Mouse (Mus musculus): ENCODE results near the gene Mmp28. TPM values are rescaled to one million over a fixed set of nuclear protein-coding genes. Genes with fewer than 3 reads are reported as not detected.

Gene Mmp28
- polyA plus RNA-seq, 1 experiment from 2014 or later, result 3.1 TPM

GRCm38 (mm10) chr11:83457912-83458601 is 4.8 kb downstream of the Mmp28 start:
- Histone ChIP-seq H3K36me3 (no peaks in the 10 kb centered on the region), H3K27ac (0 out of 2 replicates have a peak overlapping the region, but pooled peaks have one; percentile 16), H3K4me3 (no peak overlapping the region), H3K27me3 (ENCODE audit: insufficient read depth, poor library complexity, severe bottlenecking) (peaks cover 48% of the 10 kb centered on the region), H3K4me1 (peaks cover 51% of the 10 kb centered on the region), H3K9me3 (no peaks in the 10 kb centered on the region)
- 61% methylated on average over 9 of the region's 9 CpGs for WGBS
- DNase-seq (ENCODE audit: low spot score), result no peak

- no peak for DNase-seq (ENCODE audit: low spot score)
- H3K27me3 ChIP-seq (ENCODE audit: insufficient read depth, poor library complexity, severe bottlenecking), result peaks cover 40% of the 10 kb centered on the region
- H3K27ac ChIP-seq, result 0 out of 2 replicates have a peak overlapping the region, but pooled peaks have one; percentile 16
- no peaks in the 10 kb centered on the region for H3K9me3 ChIP-seq
- H3K36me3 ChIP-seq, result no peaks in the 10 kb centered on the region
- WGBS, result 30% methylated on average over 7 of the region's 7 CpGs
- no peak overlapping the region for H3K4me3 ChIP-seq
- H3K4me1 ChIP-seq, result peaks cover 45% of the 10 kb centered on the region
These were observed 5.6 kb downstream of the Mmp28 start for GRCm38 (mm10) chr11:83457257-83457656.

DNA sequence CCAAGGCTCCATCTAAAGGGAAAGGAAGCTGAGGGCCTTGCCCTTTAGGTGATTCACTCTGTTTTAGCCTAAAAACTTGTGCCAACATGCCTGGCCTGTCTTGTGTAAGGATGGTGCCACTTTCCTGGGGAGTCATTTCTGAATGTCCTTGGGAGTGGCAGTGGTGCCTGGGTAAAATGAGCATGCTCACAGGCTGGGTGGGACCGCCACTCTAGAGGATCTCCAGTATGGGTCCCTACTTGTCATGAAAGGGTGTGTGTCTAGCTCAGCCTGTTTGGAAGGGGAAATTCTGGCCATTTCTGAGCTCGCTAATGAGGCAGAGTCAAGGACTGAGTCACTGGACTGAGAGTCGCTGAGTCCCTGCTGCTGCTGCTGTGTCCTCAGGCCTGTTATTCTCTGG is 7.3 kb downstream of the Mmp28 start:
- H3K9me3 ChIP-seq, result no peaks in the 10 kb centered on the region
- H3K4me3 ChIP-seq, result no peak overlapping the region
- H3K27me3 ChIP-seq (ENCODE audit: insufficient read depth, poor library complexity, severe bottlenecking), result peaks cover 25% of the 10 kb centered on the region
- H3K27ac ChIP-seq, result peak overlapping the region; percentile 57; the same call in 1 of the 2 replicates
- DNase-seq (ENCODE audit: low spot score), result no peak
- H3K4me1 ChIP-seq, result peaks cover 40% of the 10 kb centered on the region
- H3K36me3 ChIP-seq, result no peaks in the 10 kb centered on the region
- 77% methylated on average over 3 of the region's 3 CpGs for WGBS

GRCm38 (mm10) chr11:83454548-83454947 is 8.3 kb downstream of the Mmp28 start:
- Histone ChIP-seq H3K4me1 (peaks cover 49% of the 10 kb centered on the region), H3K4me3 (no peak overlapping the region), H3K36me3 (no peaks in the 10 kb centered on the region), H3K27me3 (ENCODE audit: insufficient read depth, poor library complexity, severe bottlenecking) (peaks cover 14% of the 10 kb centered on the region; the same call in 1 of the 2 replicates), H3K9me3 (no peaks in the 10 kb centered on the region), H3K27ac (peak overlapping the region; percentile 47; the same call in 1 of the 2 replicates)
- DNase-seq (ENCODE audit: low spot score), result no peak
- 4% methylated on average over 4 of the region's 4 CpGs for WGBS

DNA sequence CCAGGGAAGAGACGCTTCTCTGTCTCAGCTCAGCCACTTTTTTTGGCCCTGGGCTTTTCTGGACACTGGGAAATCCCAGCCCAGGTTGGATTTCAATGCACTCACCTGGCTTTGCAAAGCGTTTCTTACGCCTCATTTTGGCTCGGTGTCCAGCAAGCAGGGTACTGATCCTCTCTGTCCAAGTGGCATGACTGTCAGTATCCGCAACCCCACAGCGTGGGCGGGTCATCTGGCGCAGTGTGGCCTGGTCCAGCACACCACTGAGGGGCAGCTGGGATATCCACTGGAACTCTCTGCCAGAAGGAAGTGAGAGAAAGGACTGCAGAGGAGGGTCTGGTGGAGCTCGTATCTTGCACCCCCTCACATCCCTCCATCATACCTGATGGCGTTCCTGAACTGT is 11.6 kb downstream of the Mmp28 start:
- H3K27ac ChIP-seq, result no peak overlapping the region
- no peak for DNase-seq (ENCODE audit: low spot score)
- H3K27me3 ChIP-seq (ENCODE audit: insufficient read depth, poor library complexity, severe bottlenecking), result peaks cover 14% of the 10 kb centered on the region
- no peaks in the 10 kb centered on the region for H3K36me3 ChIP-seq
- no peaks in the 10 kb centered on the region for H3K9me3 ChIP-seq
- WGBS, result 83% methylated on average over 10 of the region's 10 CpGs
- H3K4me1 ChIP-seq, result peaks cover 59% of the 10 kb centered on the region
- H3K4me3 ChIP-seq, result no peak overlapping the region

- no peak for DNase-seq (ENCODE audit: low spot score)
- Histone ChIP-seq H3K36me3 (no peaks in the 10 kb centered on the region), H3K4me3 (no peak overlapping the region), H3K4me1 (peaks cover 54% of the 10 kb centered on the region), H3K27ac (peak overlapping the region; percentile 37; the same call in 1 of the 2 replicates), H3K9me3 (no peaks in the 10 kb centered on the region), H3K27me3 (ENCODE audit: insufficient read depth, poor library complexity, severe bottlenecking) (peaks cover 19% of the 10 kb centered on the region)
- 44% methylated on average over 1 of the region's 1 CpGs for WGBS
These were observed 12.3 kb downstream of the Mmp28 start for GRCm38 (mm10) chr11:83450550-83450949.

- Histone ChIP-seq H3K27ac (peak overlapping the region; percentile 79), H3K27me3 (ENCODE audit: insufficient read depth, poor library complexity, severe bottlenecking) (peaks cover 28% of the 10 kb centered on the region), H3K36me3 (no peaks in the 10 kb centered on the region), H3K4me3 (no peak overlapping the region), H3K9me3 (no peaks in the 10 kb centered on the region), H3K4me1 (peaks cover 51% of the 10 kb centered on the region)
- no peak for DNase-seq (ENCODE audit: low spot score)
- 29% methylated on average over 4 of the region's 4 CpGs for WGBS
These were observed 13.6 kb downstream of the Mmp28 start for GRCm38 (mm10) chr11:83449298-83449697.

DNA sequence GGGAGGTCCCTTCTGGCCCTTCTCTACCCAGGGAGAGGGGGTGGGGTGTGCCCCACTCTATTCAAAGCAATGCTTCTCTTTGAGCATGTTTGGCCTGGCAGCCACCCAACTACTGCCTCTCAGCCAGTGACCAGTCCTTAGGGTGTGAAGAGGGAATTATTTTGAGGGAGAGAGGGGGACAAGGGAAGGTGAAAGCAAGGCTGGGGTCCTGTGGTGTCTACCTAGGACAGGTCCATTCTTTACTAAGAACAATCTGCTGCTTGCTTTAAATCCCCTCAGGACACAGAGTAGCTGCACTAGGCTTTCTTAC is 14.0 kb downstream of the Mmp28 start:
- H3K4me1 ChIP-seq, result peaks cover 52% of the 10 kb centered on the region
- H3K27me3 ChIP-seq (ENCODE audit: insufficient read depth, poor library complexity, severe bottlenecking), result peaks cover 32% of the 10 kb centered on the region
- no peaks in the 10 kb centered on the region for H3K36me3 ChIP-seq
- H3K4me3 ChIP-seq, result no peak overlapping the region
- H3K27ac ChIP-seq, result peak overlapping the region; percentile 79
- no peak for DNase-seq (ENCODE audit: low spot score)
- H3K9me3 ChIP-seq, result no peaks in the 10 kb centered on the region

- Histone ChIP-seq H3K4me3 (0 out of 2 replicates have a peak overlapping the region, but pooled peaks have one; percentile 12), H3K9me3 (no peaks in the 10 kb centered on the region), H3K4me1 (peaks cover 58% of the 10 kb centered on the region), H3K27ac (peak overlapping the region; percentile 79), H3K27me3 (ENCODE audit: insufficient read depth, poor library complexity, severe bottlenecking) (peaks cover 38% of the 10 kb centered on the region), H3K36me3 (no peaks in the 10 kb centered on the region)
- 35% methylated on average over 16 of the region's 16 CpGs for WGBS
- no peak for DNase-seq (ENCODE audit: low spot score)
These were observed 14.6 kb downstream of the Mmp28 start for GRCm38 (mm10) chr11:83448021-83448926.

DNA sequence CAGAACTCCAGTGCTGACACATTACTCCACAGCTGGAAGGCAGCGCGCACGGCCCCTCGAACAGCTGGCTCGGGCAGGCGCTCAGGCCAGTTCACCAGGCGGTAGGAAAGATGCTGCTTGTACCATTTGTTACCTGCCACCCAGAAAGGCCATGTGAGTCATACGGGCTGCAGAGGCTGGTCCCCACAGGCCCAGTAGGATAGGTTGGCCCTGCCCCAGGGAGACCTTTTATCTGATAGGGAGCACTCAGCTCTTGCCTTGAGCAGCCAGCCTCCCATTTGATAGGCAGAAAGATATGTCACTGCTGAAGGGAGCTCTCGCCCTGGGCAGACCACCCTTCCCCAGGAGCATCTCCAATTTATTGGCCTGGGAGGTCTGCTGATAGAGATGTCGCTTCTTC is 15.3 kb downstream of the Mmp28 start:
- Histone ChIP-seq H3K27ac (peak overlapping the region; percentile 79; the same call in 1 of the 2 replicates), H3K4me3 (no peak overlapping the region), H3K36me3 (no peaks in the 10 kb centered on the region), H3K27me3 (ENCODE audit: insufficient read depth, poor library complexity, severe bottlenecking) (peaks cover 44% of the 10 kb centered on the region), H3K9me3 (no peaks in the 10 kb centered on the region), H3K4me1 (peaks cover 65% of the 10 kb centered on the region)
- 63% methylated on average over 10 of the region's 10 CpGs for WGBS
- no peak for DNase-seq (ENCODE audit: low spot score)

DNA sequence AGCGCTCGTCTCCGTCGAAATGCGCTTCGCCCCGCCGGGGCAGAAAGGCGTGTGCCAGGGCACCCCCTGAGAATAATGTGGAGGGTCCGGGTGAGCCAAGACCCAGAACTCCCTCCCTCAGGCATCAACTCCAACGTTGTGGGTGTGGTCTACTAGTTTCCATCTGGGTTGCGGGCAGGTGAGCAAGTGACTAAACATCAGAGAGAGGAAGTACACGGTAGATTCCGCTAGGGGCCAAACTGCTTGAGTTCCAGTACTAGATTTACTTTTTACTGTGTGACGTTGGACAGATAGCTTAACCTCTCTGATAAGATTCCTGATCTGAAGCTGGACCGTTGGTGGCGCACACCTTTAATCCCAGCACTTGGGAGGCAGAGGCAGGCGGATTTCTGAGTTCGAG is 17.9 kb downstream of the Mmp28 start:
- Histone ChIP-seq H3K9me3 (no peaks in the 10 kb centered on the region), H3K27me3 (ENCODE audit: insufficient read depth, poor library complexity, severe bottlenecking) (peaks cover 62% of the 10 kb centered on the region), H3K36me3 (no peaks in the 10 kb centered on the region), H3K27ac (peak overlapping the region; percentile 19; the same call in 1 of the 2 replicates), H3K4me1 (peaks cover 82% of the 10 kb centered on the region), H3K4me3 (peak overlapping the region; percentile 52)
- DNase-seq (ENCODE audit: low spot score), result no peak
- WGBS, result 20% methylated on average over 19 of the region's 19 CpGs

- DNase-seq (ENCODE audit: low spot score), result no peak
- Histone ChIP-seq H3K4me3 (peak overlapping the region; percentile 52), H3K27ac (no peak overlapping the region), H3K4me1 (peaks cover 75% of the 10 kb centered on the region), H3K36me3 (no peaks in the 10 kb centered on the region), H3K9me3 (no peaks in the 10 kb centered on the region), H3K27me3 (ENCODE audit: insufficient read depth, poor library complexity, severe bottlenecking) (peaks cover 66% of the 10 kb centered on the region)
- 4% methylated on average over 7 of the region's 7 CpGs for WGBS
These were observed 19.0 kb downstream of the Mmp28 start for GRCm38 (mm10) chr11:83443824-83444223.

Data from heart, embryonic 10.5 days (tissue).